Mouse (Mus musculus) neural tube, embryonic 14.5 days (tissue): ENCODE results near the gene Sh3bp1. TPM values are rescaled to one million over a fixed set of nuclear protein-coding genes. Genes with fewer than 3 reads are reported as not detected.

Source experiments
- ATAC-seq: fragments of 200-750 bp; cut with Nextera tagmentation; 2 replicates; pipeline ENCODE4 v1.8.0; 2017; ENCODE audit warnings: low read depth, mild to moderate bottlenecking, moderate TSS enrichment, moderate library complexity
- H3K27ac ChIP-seq: fragments of 300-500 bp; sonication (generic); 2 replicates; pipeline ENCODE4 v1.5.1; 2014; ENCODE audit warnings: low read depth, mild to moderate bottlenecking, control low read depth, low read length, moderate library complexity, mixed read lengths
- H3K27me3 ChIP-seq: fragments of 300-500 bp; sonication (generic); 2 replicates; pipeline ENCODE4 v1.6.1; 2014; ENCODE audit warnings: low read length; ENCODE audit not compliant: control insufficient read depth, insufficient read depth
- H3K36me3 ChIP-seq: fragments of 300-500 bp; sonication (generic); 2 replicates; pipeline ENCODE4 v1.6.1; 2014; ENCODE audit warnings: low read length, mixed read lengths; ENCODE audit not compliant: control insufficient read depth, insufficient read depth
- H3K4me1 ChIP-seq: fragments of 300-500 bp; sonication (generic); 2 replicates; pipeline ENCODE4 v1.6.1; 2014; ENCODE audit warnings: low read length; ENCODE audit not compliant: control insufficient read depth, insufficient read depth
- H3K4me2 ChIP-seq: fragments of 300-500 bp; sonication (generic); 2 replicates; pipeline ENCODE4 v1.6.1; 2014; ENCODE audit warnings: mild to moderate bottlenecking, low read depth, low read length, control low read depth
- H3K4me3 ChIP-seq: fragments of 300-500 bp; sonication (generic); 2 replicates; pipeline ENCODE4 v1.5.1; 2014; ENCODE audit warnings: low read depth, low read length, control low read depth, mixed read lengths
- H3K9ac ChIP-seq: fragments of 300-500 bp; sonication (generic); replicated peaks from 2 replicates; pipeline ENCODE4 v1.6.1; 2014; ENCODE audit warnings: low read depth, mild to moderate bottlenecking, control low read depth, low read length, mixed read lengths
- H3K9me3 ChIP-seq: fragments of 300-500 bp; sonication (generic); 2 replicates; pipeline ENCODE4 v1.6.1; 2016; ENCODE audit warnings: low read length; ENCODE audit not compliant: control insufficient read depth
- WGBS: fragments of 180-500 bp; shearing (Covaris S2); extraction: QIAGEN DNeasy Blood & Tissue Kit; methylation state at CpG from one replicate; pipeline ENCODE4 v1.1.7; 2014; 5-methylcytosine and 5-hydroxymethylcytosine counted together
- polyA plus RNA-seq: library from polyadenylated mRNA; unstranded; fragments of >200 nt; fragmentation: Nextera tagmentation; extraction: Ambion mirVana; gene quantifications from 2 replicates; pipeline ENCODE4 v1.2.1, GENCODE M21; 2014

Sh3bp1 gene
- polyA plus RNA-seq, 1 experiment from 2014 or later: 3.4 TPM

DNA sequence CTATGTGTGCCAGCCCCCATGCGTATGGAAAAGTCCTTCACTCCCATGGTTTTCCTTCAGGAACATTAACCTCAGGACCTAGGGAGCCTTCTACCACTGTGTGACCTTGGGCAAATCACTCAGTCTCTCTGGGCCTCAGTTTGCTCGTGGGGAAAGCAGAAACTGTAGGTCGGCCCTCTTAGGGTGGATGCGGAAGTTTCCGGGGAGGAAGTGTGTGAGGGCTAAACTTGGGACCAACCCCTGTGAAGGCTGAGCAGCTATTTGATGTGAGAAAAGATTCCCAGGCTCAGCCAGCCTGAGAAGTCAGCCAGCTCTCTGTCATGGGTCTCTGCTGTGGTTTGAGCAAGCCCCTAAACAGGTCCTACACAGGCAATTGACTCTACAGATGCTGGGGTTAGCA is 37.3 kb upstream of the Sh3bp1 start:
- Histone ChIP-seq H3K27me3 (no peaks in the 10 kb centered on the region), H3K36me3 (no peaks in the 10 kb centered on the region), H3K27ac (no peak overlapping the region), H3K4me3 (no peak overlapping the region), H3K9me3 (no peaks in the 10 kb centered on the region), H3K4me1 (no peaks in the 10 kb centered on the region), H3K4me2 (no peak overlapping the region), H3K9ac (no peak overlapping the region)
- ATAC-seq: no peak
- 86% methylated on average over 5 of the region's 5 CpGs for WGBS

DNA sequence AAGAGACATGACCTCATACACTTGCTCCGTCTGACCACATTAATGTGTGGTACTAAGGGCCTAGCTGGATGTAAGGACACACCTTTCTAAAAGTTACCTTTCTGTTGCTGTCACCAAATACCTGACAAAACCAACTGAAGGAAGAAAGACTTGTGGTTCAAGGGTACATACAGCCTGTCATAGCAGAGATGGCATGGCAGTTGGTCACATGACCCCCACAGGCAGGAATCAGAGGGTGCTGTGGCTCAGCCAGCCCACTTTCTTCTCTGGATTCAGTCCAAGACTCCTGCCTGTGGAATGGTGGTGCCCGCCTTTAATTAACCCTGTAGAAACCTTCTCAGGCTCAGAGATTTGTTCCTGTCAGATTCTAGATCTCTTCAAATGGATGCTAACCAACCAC is 36.4 kb upstream of the Sh3bp1 start:
- Histone ChIP-seq H3K27me3 (no peaks in the 10 kb centered on the region), H3K4me2 (no peak overlapping the region), H3K36me3 (no peaks in the 10 kb centered on the region), H3K27ac (no peak overlapping the region), H3K9ac (no peak overlapping the region), H3K9me3 (no peaks in the 10 kb centered on the region), H3K4me3 (no peak overlapping the region), H3K4me1 (no peaks in the 10 kb centered on the region)
- no peak for ATAC-seq
- WGBS: 65% methylated on average over 2 of the region's 2 CpGs

DNA sequence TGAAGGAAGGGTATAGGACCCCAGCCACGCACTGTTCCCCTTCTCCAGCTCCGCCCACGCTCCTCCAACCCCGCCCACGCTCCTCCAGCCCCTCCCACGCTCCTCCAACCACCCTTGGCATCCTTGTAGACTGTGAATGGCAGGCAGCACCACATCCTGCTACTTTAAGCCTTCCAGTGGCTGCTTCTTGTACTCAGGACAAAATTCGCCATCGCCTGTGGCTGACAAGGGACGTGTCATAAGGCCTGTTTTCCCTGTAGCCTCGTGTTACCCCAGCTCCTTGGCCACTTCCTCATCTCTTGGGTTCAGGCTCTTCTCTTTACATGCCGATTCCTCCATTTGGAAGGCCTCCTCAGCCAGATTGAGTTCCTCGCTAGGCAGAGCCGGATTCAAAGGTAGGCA is 35.7 kb upstream of the Sh3bp1 start:
- H3K9ac ChIP-seq: no peak overlapping the region
- H3K4me2 ChIP-seq: no peak overlapping the region
- H3K36me3 ChIP-seq: no peaks in the 10 kb centered on the region
- ATAC-seq: no peak
- no peak overlapping the region for H3K4me3 ChIP-seq
- WGBS: 48% methylated on average over 13 of the region's 13 CpGs
- no peaks in the 10 kb centered on the region for H3K27me3 ChIP-seq
- no peaks in the 10 kb centered on the region for H3K9me3 ChIP-seq
- no peak overlapping the region for H3K27ac ChIP-seq
- no peaks in the 10 kb centered on the region for H3K4me1 ChIP-seq

DNA sequence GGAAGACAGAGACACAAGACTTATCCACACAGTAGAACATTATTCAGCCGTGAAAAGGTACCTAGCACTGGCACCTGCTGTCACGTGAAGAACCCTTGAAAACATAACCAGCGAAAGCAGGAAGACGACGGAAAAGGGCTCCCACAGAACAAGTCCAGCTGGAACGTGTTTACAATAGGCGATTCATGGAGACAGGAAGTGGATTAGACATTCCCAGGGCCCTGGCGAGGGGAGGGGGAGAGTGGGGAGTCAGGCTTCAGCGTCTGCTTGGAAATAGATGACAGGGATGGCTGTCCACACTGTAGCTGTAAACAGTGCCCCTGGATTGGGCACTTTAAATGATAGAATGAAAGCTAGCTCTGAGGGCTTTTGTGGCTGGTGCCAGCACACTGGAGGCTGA is 31.2 kb upstream of the Sh3bp1 start:
- Histone ChIP-seq H3K4me1 (no peaks in the 10 kb centered on the region), H3K9ac (0 out of 2 replicates have a peak overlapping the region, but pooled peaks have one; percentile 16), H3K9me3 (no peaks in the 10 kb centered on the region), H3K27me3 (no peaks in the 10 kb centered on the region), H3K4me3 (no peak overlapping the region), H3K27ac (peak overlapping the region; percentile 62), H3K4me2 (no peak overlapping the region), H3K36me3 (no peaks in the 10 kb centered on the region)
- WGBS: 20% methylated on average over 9 of the region's 9 CpGs
- peak; percentile 57; the same call in 1 of the 2 replicates for ATAC-seq

DNA sequence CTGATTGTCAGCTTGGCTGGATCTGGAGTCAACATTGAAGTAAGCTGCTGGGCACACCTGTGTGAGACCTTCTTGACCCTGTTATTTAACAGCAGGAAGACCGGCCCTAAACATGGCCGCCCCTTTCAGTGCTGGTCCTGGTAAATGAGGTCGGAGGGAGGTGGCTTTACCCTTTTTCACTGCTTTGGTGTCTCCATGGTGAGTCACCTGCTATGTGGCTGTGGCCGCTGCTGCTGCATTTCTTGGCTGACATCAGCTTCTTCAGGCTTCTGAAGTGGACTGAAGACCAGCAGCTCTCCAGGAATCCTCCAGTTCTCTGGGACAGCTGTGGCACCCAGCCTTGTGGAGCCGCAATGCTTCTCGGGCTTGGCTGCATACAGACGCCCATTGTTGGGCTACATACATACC is 30.7 kb upstream of the Sh3bp1 start:
- ATAC-seq: peak; percentile 56; the same call in 1 of the 2 replicates
- H3K4me3 ChIP-seq: no peak overlapping the region
- no peaks in the 10 kb centered on the region for H3K27me3 ChIP-seq
- 36% methylated on average over 7 of the region's 7 CpGs for WGBS
- peak overlapping the region; percentile 62 for H3K27ac ChIP-seq
- H3K9ac ChIP-seq: 0 out of 2 replicates have a peak overlapping the region, but pooled peaks have one; percentile 16
- H3K4me2 ChIP-seq: no peak overlapping the region
- H3K36me3 ChIP-seq: no peaks in the 10 kb centered on the region
- no peaks in the 10 kb centered on the region for H3K4me1 ChIP-seq
- no peaks in the 10 kb centered on the region for H3K9me3 ChIP-seq

DNA sequence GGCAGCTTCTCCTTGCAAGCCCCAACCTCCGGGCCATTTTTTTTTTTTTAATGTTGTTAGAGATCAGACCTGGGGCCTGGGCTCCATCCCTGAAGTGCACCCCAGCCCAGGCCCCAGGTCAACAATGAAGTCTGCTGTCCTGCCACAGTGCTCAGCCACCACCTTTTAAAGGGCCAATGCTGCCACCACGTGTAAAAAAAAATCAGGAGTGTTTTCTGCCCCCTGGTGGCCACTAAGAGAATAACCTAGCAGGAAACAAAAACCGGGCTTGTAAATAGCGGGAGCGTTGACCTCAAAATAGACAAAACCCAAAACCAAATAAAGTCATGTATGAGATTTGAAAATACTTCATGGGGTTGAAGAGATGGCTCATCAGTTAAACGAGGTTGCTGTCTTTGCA is 29.8 kb upstream of the Sh3bp1 start:
- no peak overlapping the region for H3K27ac ChIP-seq
- H3K36me3 ChIP-seq: no peaks in the 10 kb centered on the region
- H3K4me3 ChIP-seq: no peak overlapping the region
- no peak overlapping the region for H3K9ac ChIP-seq
- H3K4me2 ChIP-seq: no peak overlapping the region
- 23% methylated on average over 6 of the region's 6 CpGs for WGBS
- no peaks in the 10 kb centered on the region for H3K9me3 ChIP-seq
- no peaks in the 10 kb centered on the region for H3K27me3 ChIP-seq
- no peak for ATAC-seq
- no peaks in the 10 kb centered on the region for H3K4me1 ChIP-seq

DNA sequence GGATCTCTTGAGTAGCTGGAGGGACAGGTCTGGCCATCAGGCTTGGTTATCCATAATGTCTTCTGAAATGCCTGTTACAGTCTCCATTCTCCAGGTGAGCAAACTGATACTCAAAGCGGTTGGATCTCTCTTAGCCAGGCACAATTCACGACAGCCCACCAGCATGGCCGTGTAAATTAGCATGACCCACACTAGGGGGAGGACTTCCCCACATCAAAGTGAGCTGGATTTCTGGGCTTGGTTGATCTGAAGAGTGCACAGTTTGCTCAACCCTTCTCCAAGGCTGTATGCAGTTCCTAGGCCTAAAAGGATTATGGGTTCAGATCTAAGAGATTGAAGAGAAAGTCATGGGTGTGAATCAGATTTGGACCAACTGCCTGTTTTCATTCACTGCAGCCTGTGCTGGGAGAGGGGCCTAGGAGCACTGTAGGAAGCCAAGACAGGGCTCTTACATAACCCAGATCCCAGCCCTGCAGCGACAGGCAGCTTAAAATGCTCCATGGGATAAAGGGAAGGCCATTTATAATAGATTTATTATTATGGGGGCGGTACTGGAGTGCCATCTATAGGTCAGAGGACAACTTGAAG is 27.5 kb upstream of the Sh3bp1 start:
- Histone ChIP-seq H3K4me1 (peaks cover 6% of the 10 kb centered on the region; the same call in 1 of the 2 replicates), H3K27ac (no peak overlapping the region), H3K36me3 (no peaks in the 10 kb centered on the region), H3K4me3 (no peak overlapping the region), H3K4me2 (no peak overlapping the region), H3K9me3 (no peaks in the 10 kb centered on the region), H3K9ac (no peak overlapping the region), H3K27me3 (no peaks in the 10 kb centered on the region)
- WGBS: 63% methylated on average over 5 of the region's 5 CpGs
- no peak for ATAC-seq

DNA sequence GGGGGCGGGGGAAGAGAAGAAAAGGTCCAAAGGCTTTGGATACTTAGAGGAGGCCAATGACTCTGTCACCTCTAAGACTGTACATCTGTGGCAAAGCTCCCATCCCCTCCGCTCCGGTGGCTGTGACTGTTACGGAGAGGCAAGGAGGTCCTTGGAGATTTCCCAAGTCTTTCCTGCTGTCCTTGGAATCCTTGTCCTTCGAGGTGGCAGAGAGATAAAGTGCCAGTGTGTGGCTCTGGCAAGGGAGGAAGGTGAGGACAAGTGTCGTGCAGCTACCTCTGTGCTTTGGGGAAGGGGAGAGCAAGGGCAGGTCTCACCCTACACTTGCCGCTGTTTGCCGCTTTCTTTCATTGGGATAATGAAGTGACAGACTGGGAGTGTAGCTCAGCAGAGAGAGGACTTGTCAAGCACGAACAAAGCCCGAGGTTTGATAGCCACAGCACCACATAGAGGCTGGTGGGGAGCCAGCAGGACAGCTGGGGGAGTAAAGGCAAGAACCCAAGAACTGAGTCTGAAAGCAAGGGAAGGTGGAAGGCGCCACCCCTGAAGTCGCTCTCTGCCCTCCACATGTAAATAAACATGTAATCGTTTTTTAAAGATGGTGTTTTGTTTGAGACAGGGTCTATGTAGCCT is 25.6 kb upstream of the Sh3bp1 start:
- no peak overlapping the region for H3K27ac ChIP-seq
- 57% methylated on average over 13 of the region's 13 CpGs for WGBS
- no peak for ATAC-seq

DNA sequence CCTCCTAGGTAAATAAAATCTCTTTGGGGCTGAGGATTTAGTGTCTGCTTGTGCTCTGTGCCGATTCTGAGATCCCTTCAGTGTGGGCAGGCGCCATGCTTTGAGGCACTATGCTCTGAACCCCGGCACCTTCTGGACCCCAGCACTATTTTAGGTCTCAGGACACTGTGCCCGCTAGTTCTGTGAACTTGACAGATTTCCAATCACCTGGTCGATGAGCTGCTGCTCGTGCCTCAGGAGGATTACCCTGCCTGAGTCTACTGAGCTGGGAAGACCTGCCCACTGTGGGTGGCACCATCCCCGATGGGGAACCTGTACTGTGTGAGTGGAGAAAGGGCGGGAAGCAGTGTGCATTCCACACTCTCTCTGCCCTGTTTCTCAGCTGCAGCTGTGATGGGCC is 24.6 kb upstream of the Sh3bp1 start:
- no peak for ATAC-seq
- H3K36me3 ChIP-seq: no peaks in the 10 kb centered on the region
- H3K4me2 ChIP-seq: no peak overlapping the region
- no peak overlapping the region for H3K9ac ChIP-seq
- H3K27me3 ChIP-seq: no peaks in the 10 kb centered on the region
- no peaks in the 10 kb centered on the region for H3K9me3 ChIP-seq
- no peak overlapping the region for H3K4me3 ChIP-seq
- 80% methylated on average over 8 of the region's 8 CpGs for WGBS
- H3K4me1 ChIP-seq: peaks cover 10% of the 10 kb centered on the region
- H3K27ac ChIP-seq: no peak overlapping the region

More for the DNA sequence above, 25.6 kb upstream of the Sh3bp1 start:
- Histone ChIP-seq H3K36me3 (no peaks in the 10 kb centered on the region), H3K9me3 (no peaks in the 10 kb centered on the region), H3K27me3 (no peaks in the 10 kb centered on the region), H3K4me2 (no peak overlapping the region), H3K4me1 (peaks cover 10% of the 10 kb centered on the region), H3K9ac (no peak overlapping the region), H3K4me3 (no peak overlapping the region)
